Mouse (Mus musculus) small intestine, adult 2 months (tissue): ENCODE data around the gene Sh3pxd2b.

Source experiments
- CTCF ChIP-seq: fragments of 200-500 bp; IDR thresholded peaks from 2 replicates; pipeline ENCODE4 v1.5.1; 2012; ENCODE audit warnings: low read depth, mild to moderate bottlenecking, control low read depth, inconsistent platforms, low read length, moderate library complexity, mixed read lengths; ENCODE audit not compliant: insufficient replicate concordance, insufficient read length; ENCODE audit errors: extremely low read depth
- POLR2A ChIP-seq: fragments of 200-500 bp; IDR thresholded peaks from 2 replicates; pipeline ENCODE4 v1.6.1; 2012; ENCODE audit warnings: low read depth, mild to moderate bottlenecking, control low read depth, inconsistent platforms, low read length, moderate library complexity

GRCm38 (mm10) chr11:32427537-32427936 is 79.9 kb downstream of the Sh3pxd2b start:
- TF ChIP-seq CTCF (no peak), POLR2A (no peak)
